Mouse (Mus musculus) bone marrow macrophage, adult 2 months (primary cell): ENCODE results near the gene Gm29133. TPM values are rescaled to one million over a fixed set of nuclear protein-coding genes. Genes with fewer than 3 reads are reported as not detected.

ENCODE experiments used
- H3K27ac ChIP-seq: 2 replicates; pipeline ENCODE4 v1.5.1; 2012; ENCODE audit warnings: low read depth, low read length; ENCODE audit not compliant: insufficient read depth
- H3K4me1 ChIP-seq: 2 replicates; pipeline ENCODE4 v1.6.1; 2012; ENCODE audit warnings: low read length; ENCODE audit not compliant: control insufficient read depth, insufficient read depth
- H3K4me3 ChIP-seq: 2 replicates; pipeline ENCODE4 v1.5.1; 2012; ENCODE audit warnings: mild to moderate bottlenecking, low read length, moderate library complexity; ENCODE audit not compliant: insufficient read depth
- CTCF ChIP-seq: IDR thresholded peaks from 2 replicates; pipeline ENCODE4 v1.5.1; 2012; ENCODE audit warnings: low read depth, mild to moderate bottlenecking, low read length, moderate library complexity
- POLR2A ChIP-seq: IDR thresholded peaks from 2 replicates; pipeline ENCODE4 v1.6.1; 2012; ENCODE audit warnings: mild to moderate bottlenecking, low read depth, low read length, borderline replicate concordance
- polyA plus RNA-seq: library from polyadenylated mRNA; stranded (reverse); fragments of >200 nt; gene quantifications from 2 replicates; pipeline ENCODE4 v1.2.4, GENCODE M21; 2012; ENCODE audit not compliant: missing spikeins, insufficient read depth, insufficient read length

Gene Gm29133
- not detected in 2 replicates for polyA plus RNA-seq

- H3K4me1 ChIP-seq: peaks cover 12% of the 10 kb centered on the region
- H3K27ac ChIP-seq: no peak within 1 kb of the TSS
- H3K4me3 ChIP-seq: no peak within 1 kb of the TSS
- TF ChIP-seq POLR2A: no peak
- no peak for TF ChIP-seq CTCF
These were observed at the start of gene Gm29133 for GRCm38 (mm10) chr3:75747897-75748296. Gene Gm29133, plus strand, starts transcription at chr3:75748197.

DNA sequence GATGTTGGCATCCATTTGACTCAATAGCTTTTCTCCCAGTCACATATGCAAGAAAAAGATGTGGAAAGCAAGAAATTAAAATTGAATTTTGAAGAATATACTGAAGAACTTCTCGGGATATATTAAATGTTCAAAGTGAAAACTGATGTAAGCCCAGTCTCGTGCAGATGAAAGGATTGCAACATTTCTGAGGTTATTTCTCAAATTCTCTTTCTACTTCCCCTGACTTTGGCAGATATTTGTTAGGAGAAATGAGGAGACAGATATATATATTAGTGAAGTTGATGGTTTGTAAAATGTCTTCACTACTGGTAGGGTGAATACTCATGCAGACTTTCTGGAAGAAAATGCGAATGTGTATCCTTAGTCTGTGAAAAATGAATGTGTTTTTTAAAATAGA, 48.9 kb upstream of the Gm29133 start:
- TF ChIP-seq POLR2A (no peak), CTCF (no peak)
- Histone ChIP-seq H3K27ac (no peak overlapping the region), H3K4me1 (peaks cover 4% of the 10 kb centered on the region), H3K4me3 (no peak overlapping the region)

DNA sequence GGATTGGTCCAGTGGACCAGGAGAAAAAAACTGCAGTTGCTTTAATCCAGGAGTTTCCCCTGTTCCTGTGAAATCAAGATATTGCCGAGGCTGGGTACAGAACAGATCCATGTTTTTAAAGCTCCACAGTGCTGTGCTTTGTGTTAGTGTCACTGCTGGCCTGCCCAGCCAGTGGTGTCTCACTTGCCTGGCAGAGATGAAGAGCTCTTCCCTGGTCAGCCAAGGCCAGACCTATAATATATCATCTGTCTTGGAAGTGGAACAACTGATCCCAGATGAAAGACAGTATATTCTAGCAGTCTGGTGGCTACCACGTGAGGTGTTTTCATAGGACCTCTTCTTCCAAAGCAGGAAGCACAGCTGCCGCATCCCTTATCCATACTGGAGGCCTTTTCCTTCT, 46.7 kb upstream of the Gm29133 start:
- TF ChIP-seq CTCF (no peak), POLR2A (no peak)
- Histone ChIP-seq H3K27ac (no peak overlapping the region), H3K4me1 (peaks cover 4% of the 10 kb centered on the region), H3K4me3 (no peak overlapping the region)

DNA sequence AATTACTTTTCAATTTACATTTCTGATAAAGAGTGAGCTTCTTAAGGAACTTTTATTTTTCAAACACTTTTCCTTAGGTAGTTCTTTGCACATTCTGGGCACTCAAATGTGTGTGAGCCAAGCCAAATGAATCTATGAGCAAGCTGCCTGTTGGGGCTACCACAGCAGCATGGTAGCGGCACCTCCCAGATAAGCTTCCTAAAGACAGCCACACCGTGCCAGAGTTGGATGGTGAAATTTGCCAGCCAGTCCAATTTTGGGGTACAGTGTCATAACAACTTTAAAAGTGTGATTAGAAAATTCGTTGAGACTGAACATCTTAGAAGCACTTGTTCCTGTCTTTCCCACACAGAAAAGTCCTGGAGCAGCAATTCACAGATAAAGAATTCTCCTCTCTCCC, 41.5 kb upstream of the Gm29133 start:
- no peak overlapping the region for H3K4me3 ChIP-seq
- no peak overlapping the region for H3K27ac ChIP-seq
- no peaks in the 10 kb centered on the region for H3K4me1 ChIP-seq
- TF ChIP-seq CTCF (no peak), POLR2A (no peak)

- Histone ChIP-seq H3K27ac (no peak overlapping the region), H3K4me1 (no peaks in the 10 kb centered on the region), H3K4me3 (no peak overlapping the region)
- no peak for TF ChIP-seq CTCF
- no peak for TF ChIP-seq POLR2A
These were observed 34.2 kb upstream of the Gm29133 start for GRCm38 (mm10) chr3:75713678-75714295.

DNA sequence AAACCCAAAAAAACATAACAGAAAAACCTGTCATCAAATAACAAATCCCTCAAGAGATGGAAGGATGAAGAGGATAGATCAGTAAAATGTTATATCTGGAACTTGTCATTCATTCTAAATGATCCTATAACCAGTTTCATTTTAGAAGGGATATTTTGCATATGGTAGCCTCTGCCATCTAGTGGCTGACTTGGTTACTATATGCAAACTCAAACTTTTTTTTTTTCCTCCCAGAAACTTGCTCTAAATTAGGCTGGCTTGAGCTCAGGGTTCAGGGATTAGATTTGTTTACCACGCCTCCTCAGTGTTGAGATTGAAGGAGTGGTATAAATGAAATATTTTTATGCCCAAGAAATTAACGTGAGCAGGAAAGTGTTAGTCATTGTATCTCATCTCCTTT, 27.3 kb upstream of the Gm29133 start:
- Histone ChIP-seq H3K4me3 (no peak overlapping the region), H3K4me1 (no peaks in the 10 kb centered on the region), H3K27ac (no peak overlapping the region)
- TF ChIP-seq POLR2A (no peak), CTCF (no peak)

GRCm38 (mm10) chr3:75730982-75731600, 16.9 kb upstream of the Gm29133 start:
- H3K4me3 ChIP-seq: no peak overlapping the region
- TF ChIP-seq CTCF (no peak), POLR2A (no peak)
- H3K27ac ChIP-seq: no peak overlapping the region
- peaks cover 10% of the 10 kb centered on the region for H3K4me1 ChIP-seq

- Histone ChIP-seq H3K4me1 (peaks cover 15% of the 10 kb centered on the region), H3K4me3 (no peak overlapping the region), H3K27ac (peak overlapping the region; percentile 66)
- TF ChIP-seq POLR2A: no peak
- no peak for TF ChIP-seq CTCF
These were observed 4.1 kb upstream of the Gm29133 start for GRCm38 (mm10) chr3:75743664-75744437.

- H3K4me3 ChIP-seq: no peak overlapping the region
- H3K4me1 ChIP-seq: peaks cover 15% of the 10 kb centered on the region
- no peak overlapping the region for H3K27ac ChIP-seq
- TF ChIP-seq CTCF (no peak), POLR2A (no peak)
These were observed 2.7 kb upstream of the Gm29133 start for GRCm38 (mm10) chr3:75745343-75745742.

DNA sequence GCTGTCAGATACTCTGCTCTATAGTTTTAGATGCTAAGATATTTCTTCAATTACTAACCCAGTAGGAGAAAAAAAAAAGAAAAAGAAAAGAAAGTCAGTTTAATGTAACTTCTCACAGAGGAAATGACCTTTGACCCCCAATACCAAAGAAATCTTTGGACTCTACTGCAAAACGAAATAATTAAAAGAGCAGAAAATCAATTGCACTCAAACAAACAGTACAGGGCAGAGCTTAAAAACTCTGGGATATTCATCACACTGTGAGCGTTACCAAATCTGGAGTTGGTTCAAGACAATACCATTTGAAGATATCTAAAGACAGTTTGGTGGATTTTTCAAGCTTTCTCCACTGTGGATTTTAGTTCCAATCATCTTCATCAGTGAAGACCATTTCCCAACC, 15.4 kb downstream of the Gm29133 start:
- H3K4me3 ChIP-seq: no peak overlapping the region
- H3K4me1 ChIP-seq: peaks cover 2% of the 10 kb centered on the region; the same call in 1 of the 2 replicates
- no peak overlapping the region for H3K27ac ChIP-seq
- TF ChIP-seq CTCF: no peak
- no peak for TF ChIP-seq POLR2A

DNA sequence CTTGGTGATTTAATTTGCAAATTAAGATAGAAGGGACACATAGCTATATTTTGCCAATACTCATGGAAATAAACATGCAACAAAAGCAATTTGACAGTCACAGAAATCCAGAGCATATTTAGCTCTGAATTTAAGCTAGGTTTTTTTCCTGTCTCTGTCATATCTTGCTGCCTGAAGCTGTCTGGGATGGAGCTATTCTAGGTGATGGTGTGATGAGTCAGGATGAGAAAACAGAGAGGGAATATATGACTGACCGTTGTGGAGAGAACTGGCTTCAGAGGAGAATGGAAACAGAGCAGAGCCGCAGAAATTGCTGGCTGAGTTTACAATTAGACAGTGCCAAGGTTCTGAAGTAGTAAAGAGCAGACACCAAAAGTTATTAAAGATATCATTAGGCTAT, 26.3 kb downstream of the Gm29133 start:
- Histone ChIP-seq H3K27ac (no peak overlapping the region), H3K4me1 (no peaks in the 10 kb centered on the region), H3K4me3 (no peak overlapping the region)
- TF ChIP-seq CTCF (no peak), POLR2A (no peak)
